Mouse (Mus musculus): ENCODE data around the gene 1700019A02Rik. TPM values are rescaled to one million over a fixed set of nuclear protein-coding genes. Genes with fewer than 3 reads are reported as not detected.

The 1700019A02Rik gene
- polyA plus RNA-seq (2012; rRNA removed) (not detected in 2 replicates), polyA plus RNA-seq (2014; fragmentation: Nextera tagmentation; extraction: Ambion mirVana) (not detected in 2 replicates)

DNA sequence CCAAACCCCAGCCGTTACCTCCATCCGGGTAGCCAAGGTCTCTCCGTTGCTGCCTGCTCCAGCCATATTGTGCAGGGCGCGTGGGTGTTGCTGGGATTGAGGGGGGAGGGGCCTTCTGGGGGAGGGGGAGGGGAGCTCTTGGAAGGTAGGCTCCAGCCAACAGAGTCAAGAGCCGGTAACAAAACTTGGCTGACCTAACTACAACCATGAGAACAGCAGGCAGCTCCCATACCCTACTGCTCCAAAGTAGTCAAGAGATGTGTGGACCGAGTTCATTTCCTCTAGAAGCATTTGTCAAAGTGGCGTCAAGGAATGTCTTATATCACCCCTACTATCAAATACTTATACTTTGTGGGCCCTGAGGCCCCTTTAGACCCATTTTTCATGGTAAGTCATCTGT lies at the start of gene 1700019A02Rik:
Gene 1700019A02Rik, minus strand, starts transcription at position 101 of the 400 bp plus-strand sequence.
- Histone ChIP-seq H3K4me2 (ENCODE audit: low read depth) (no peak within 1 kb of the TSS), H3K4me1 (replicated peaks; ENCODE audit: control insufficient read depth in 2 of 2, insufficient read depth in 2 of 2, low read length in 1 of 2) (no peaks in the 10 kb centered on the region; a peak in 1 of 4 replicates), H3K27ac (no peak within 1 kb of the TSS), H3K9ac (replicated peaks) (no peak within 1 kb of the TSS), H3K27me3 (ENCODE audit: control insufficient read depth, insufficient read depth, low read length) (no peaks in the 10 kb centered on the region), H3K36me3 (replicated peaks; ENCODE audit: control insufficient read depth, insufficient read depth, low read depth) (no peaks in the 10 kb centered on the region), H3K4me3 (ENCODE audit: insufficient read depth in 1 of 2, low read depth in 2 of 2, low read length in 2 of 2) (no peak within 1 kb of the TSS), H3K9me3 (ENCODE audit: control insufficient read depth, low read length) (no peaks in the 10 kb centered on the region)
- ATAC-seq (ENCODE audit: insufficient read depth) (no peak), DNase-seq (ENCODE audit: low read depth in 3 of 3, low spot score in 3 of 3) (no peak)
- 82% methylated on average over 8 of the region's 8 CpGs for WGBS (ENCODE audit: insufficient replicate concordance)
- no peak for TF ChIP-seq EP300 (IDR thresholded peaks at IDR 0.05; ENCODE audit: low read depth)
- no peak for TF ChIP-seq CTCF (IDR thresholded peaks at IDR 0.05; ENCODE audit: low read depth)

DNA sequence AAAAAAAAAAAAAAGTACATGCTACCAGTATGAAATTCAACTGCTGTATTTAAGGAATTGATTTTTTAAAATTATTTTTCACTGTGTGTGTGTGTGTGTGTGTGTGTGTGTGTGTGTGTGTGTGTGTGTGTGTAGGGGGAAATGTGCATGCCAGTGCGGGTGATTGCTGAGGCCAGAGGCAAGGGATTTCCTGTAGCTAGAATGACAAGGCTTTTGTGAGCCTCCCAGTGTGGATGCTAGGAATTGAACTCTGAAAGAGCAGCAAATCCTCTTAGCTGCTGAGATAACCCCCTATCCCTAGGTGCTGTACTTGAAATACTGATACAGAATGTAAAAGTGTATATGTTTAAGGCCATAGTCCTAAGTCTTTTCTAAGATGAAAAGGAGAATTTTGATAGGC lies 38.6 kb upstream of the 1700019A02Rik start:
- ATAC-seq (ENCODE audit: insufficient read depth) (no peak), DNase-seq (ENCODE audit: low read depth in 3 of 3, low spot score in 3 of 3) (no peak)
- no peak for TF ChIP-seq EP300 (IDR thresholded peaks at IDR 0.05; ENCODE audit: low read depth)
- no peak for TF ChIP-seq CTCF (IDR thresholded peaks at IDR 0.05; ENCODE audit: low read depth)
- Histone ChIP-seq H3K27me3 (ENCODE audit: control insufficient read depth, insufficient read depth, low read length) (no peaks in the 10 kb centered on the region), H3K9me3 (ENCODE audit: control insufficient read depth, low read length) (no peaks in the 10 kb centered on the region), H3K4me1 (replicated peaks; ENCODE audit: control insufficient read depth in 2 of 2, insufficient read depth in 2 of 2, low read length in 1 of 2) (no peaks in the 10 kb centered on the region), H3K4me3 (ENCODE audit: insufficient read depth in 1 of 2, low read depth in 2 of 2, low read length in 2 of 2) (no peak overlapping the region), H3K4me2 (ENCODE audit: low read depth) (no peak overlapping the region), H3K36me3 (replicated peaks; ENCODE audit: control insufficient read depth, insufficient read depth, low read depth) (no peaks in the 10 kb centered on the region), H3K9ac (replicated peaks) (no peak overlapping the region), H3K27ac (no peak overlapping the region)
- WGBS (ENCODE audit: insufficient replicate concordance) = 63% methylated on average over 1 of the region's 1 CpGs

DNA sequence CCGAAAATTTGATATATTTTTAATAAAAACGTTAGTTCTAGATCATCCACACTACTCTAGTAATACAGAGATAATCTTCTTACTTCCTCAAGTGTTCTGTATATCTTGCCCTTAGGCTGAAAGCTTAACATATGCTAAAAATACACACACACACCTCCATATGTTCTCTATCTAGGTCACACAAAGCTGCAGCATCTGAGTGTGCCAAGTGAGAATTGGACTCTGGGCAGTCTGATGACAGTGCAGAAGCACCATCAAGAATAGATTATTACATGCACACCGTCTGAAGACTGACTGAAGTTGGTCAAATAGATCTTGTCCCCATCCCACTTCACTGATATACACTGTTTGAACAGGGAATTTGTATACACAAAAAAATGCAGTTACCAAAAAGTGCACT lies 38.2 kb upstream of the 1700019A02Rik start:
- no peak overlapping the region for H3K27ac ChIP-seq
- WGBS (ENCODE audit: insufficient replicate concordance) = 74% methylated on average over 3 of the region's 3 CpGs
- no peak for TF ChIP-seq CTCF (IDR thresholded peaks at IDR 0.05; ENCODE audit: low read depth)
- no peak for TF ChIP-seq EP300 (IDR thresholded peaks at IDR 0.05; ENCODE audit: low read depth)
- no peaks in the 10 kb centered on the region for H3K4me1 ChIP-seq (replicated peaks; ENCODE audit: control insufficient read depth in 2 of 2, insufficient read depth in 2 of 2, low read length in 1 of 2)
- H3K4me3 ChIP-seq (ENCODE audit: insufficient read depth in 1 of 2, low read depth in 2 of 2, low read length in 2 of 2) = no peak overlapping the region
- ATAC-seq (ENCODE audit: insufficient read depth) (no peak), DNase-seq (ENCODE audit: low read depth in 3 of 3, low spot score in 3 of 3) (no peak)
- no peaks in the 10 kb centered on the region for H3K27me3 ChIP-seq (ENCODE audit: control insufficient read depth, insufficient read depth, low read length)
- no peak overlapping the region for H3K9ac ChIP-seq (replicated peaks)
- no peak overlapping the region for H3K4me2 ChIP-seq (ENCODE audit: low read depth)
- H3K36me3 ChIP-seq (replicated peaks; ENCODE audit: control insufficient read depth, insufficient read depth, low read depth) = no peaks in the 10 kb centered on the region
- no peaks in the 10 kb centered on the region for H3K9me3 ChIP-seq (ENCODE audit: control insufficient read depth, low read length)

DNA sequence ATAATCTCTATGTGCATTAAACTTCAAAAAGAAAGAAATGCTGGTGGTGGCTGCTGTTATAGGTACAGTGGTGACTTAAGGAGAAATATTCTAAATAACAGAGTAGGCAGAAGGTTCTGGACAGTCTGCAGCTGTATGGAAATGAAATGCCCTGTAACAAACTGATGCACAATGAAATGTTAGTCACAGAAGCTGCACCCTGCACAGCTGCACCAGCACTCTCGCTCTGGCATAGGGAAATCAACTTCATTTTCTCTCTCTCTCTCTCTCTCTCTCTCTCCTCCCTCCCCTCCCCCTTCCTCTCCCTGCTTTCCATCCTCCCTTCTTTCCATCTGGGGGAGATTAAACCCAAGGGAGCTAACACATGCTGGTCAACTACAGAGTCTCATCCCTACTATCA lies 37.3 kb upstream of the 1700019A02Rik start:
- H3K36me3 ChIP-seq (replicated peaks; ENCODE audit: control insufficient read depth, insufficient read depth, low read depth) = no peaks in the 10 kb centered on the region
- ATAC-seq (ENCODE audit: insufficient read depth) (no peak), DNase-seq (ENCODE audit: low read depth in 3 of 3, low spot score in 3 of 3) (no peak)
- TF ChIP-seq CTCF (IDR thresholded peaks at IDR 0.05; ENCODE audit: low read depth) (no peak), EP300 (IDR thresholded peaks at IDR 0.05; ENCODE audit: low read depth) (no peak)
- H3K27ac ChIP-seq = no peak overlapping the region
- H3K27me3 ChIP-seq (ENCODE audit: control insufficient read depth, insufficient read depth, low read length) = no peaks in the 10 kb centered on the region
- no peaks in the 10 kb centered on the region for H3K4me1 ChIP-seq (replicated peaks; ENCODE audit: control insufficient read depth in 2 of 2, insufficient read depth in 2 of 2, low read length in 1 of 2)
- no peaks in the 10 kb centered on the region for H3K9me3 ChIP-seq (ENCODE audit: control insufficient read depth, low read length)
- 95% methylated on average over 1 of the region's 1 CpGs for WGBS (ENCODE audit: insufficient replicate concordance)
- no peak overlapping the region for H3K9ac ChIP-seq (replicated peaks)
- H3K4me2 ChIP-seq (ENCODE audit: low read depth) = no peak overlapping the region
- H3K4me3 ChIP-seq (ENCODE audit: insufficient read depth in 1 of 2, low read depth in 2 of 2, low read length in 2 of 2) = no peak overlapping the region

DNA sequence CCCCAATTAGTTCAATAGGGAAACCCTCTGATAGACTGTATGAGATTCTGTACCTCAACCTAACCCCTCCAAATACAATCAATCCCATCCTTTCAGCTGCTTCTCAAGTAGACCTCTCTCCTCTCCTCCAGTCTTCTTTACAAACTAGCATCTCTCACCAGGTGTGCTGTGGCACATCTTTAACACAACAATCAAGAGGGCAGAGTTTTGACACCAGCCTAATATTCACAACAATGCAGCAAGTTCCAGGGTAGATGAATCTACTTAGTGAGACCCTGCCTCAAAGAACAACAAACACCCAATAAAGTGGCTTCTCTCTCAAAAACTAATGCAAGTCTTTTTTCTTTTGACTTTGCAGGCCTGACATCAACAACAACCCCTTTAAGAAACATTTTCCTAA lies 22.7 kb upstream of the 1700019A02Rik start:
- no peaks in the 10 kb centered on the region for H3K9me3 ChIP-seq (ENCODE audit: control insufficient read depth, low read length)
- no peak overlapping the region for H3K4me2 ChIP-seq (ENCODE audit: low read depth)
- TF ChIP-seq EP300 (IDR thresholded peaks at IDR 0.05; ENCODE audit: low read depth) = no peak
- no peak for TF ChIP-seq CTCF (IDR thresholded peaks at IDR 0.05; ENCODE audit: low read depth)
- no peak for ATAC-seq (ENCODE audit: insufficient read depth)
- H3K36me3 ChIP-seq (replicated peaks; ENCODE audit: control insufficient read depth, insufficient read depth, low read depth) = no peaks in the 10 kb centered on the region; the same call in 1 of the 2 replicates
- H3K9ac ChIP-seq (replicated peaks) = no peak overlapping the region
- no peak for DNase-seq (ENCODE audit: low read depth in 3 of 3, low spot score in 3 of 3)
- H3K4me1 ChIP-seq (replicated peaks; ENCODE audit: control insufficient read depth in 2 of 2, insufficient read depth in 2 of 2, low read length in 1 of 2) = no peaks in the 10 kb centered on the region
- H3K27ac ChIP-seq = no peak overlapping the region
- no peak overlapping the region for H3K4me3 ChIP-seq (ENCODE audit: insufficient read depth in 1 of 2, low read depth in 2 of 2, low read length in 2 of 2)
- H3K27me3 ChIP-seq (ENCODE audit: control insufficient read depth, insufficient read depth, low read length) = no peaks in the 10 kb centered on the region

All from liver, embryonic 14.5 days (tissue).